Mouse (Mus musculus) Patski (cell line): ENCODE measurements around the gene Tecpr2. TPM values are rescaled to one million over a fixed set of nuclear protein-coding genes. Genes with fewer than 3 reads are reported as not detected.

Source experiments
- ATAC-seq: fragments of 100-300 bp; one replicate; pipeline ENCODE4 v1.8.0; 2021
- CTCF ChIA-PET: fragments of 350-600 bp; sonication (Branson Sonifier 250); formaldehyde crosslinking; loops from one replicate; lab custom pipeline; 2022; ENCODE audit warnings: inconsistent platforms; lab: Charles Lee
- POLR2A ChIA-PET: fragments of 350-600 bp; sonication (Branson Sonifier 250); formaldehyde crosslinking; loops from one replicate; lab custom pipeline; 2022; ENCODE audit warnings: antibody characterized with exemption, inconsistent platforms; lab: Charles Lee
- DNase-seq: peaks from one replicate; pipeline ENCODE4 v3.0.0-alpha.2; 2011; ENCODE audit warnings: low read depth, low spot score
- H3K27me3 ChIP-seq: fragments of 371-371 bp; one replicate; pipeline ENCODE4 v1.5.1; 2021
- CTCF ChIP-seq: fragments of 100-300 bp; IDR thresholded peaks from one replicate; pipeline ENCODE4 v1.5.1; 2021
- in situ Hi-C: fragments of 300-500 bp; cut with MboI; formaldehyde crosslinking; loops from 3 replicates; pipeline ENCODE4 v1.11.1; 2018; ENCODE audit warnings: low pct_unique_long_range_greater_than_20kb, mixed read lengths
- polyA plus RNA-seq: library from polyadenylated mRNA; unstranded; gene quantifications from one replicate; pipeline ENCODE4 v1.2.3, GENCODE M21; 2021

The Tecpr2 gene
- 7.4 TPM for polyA plus RNA-seq

DNA sequence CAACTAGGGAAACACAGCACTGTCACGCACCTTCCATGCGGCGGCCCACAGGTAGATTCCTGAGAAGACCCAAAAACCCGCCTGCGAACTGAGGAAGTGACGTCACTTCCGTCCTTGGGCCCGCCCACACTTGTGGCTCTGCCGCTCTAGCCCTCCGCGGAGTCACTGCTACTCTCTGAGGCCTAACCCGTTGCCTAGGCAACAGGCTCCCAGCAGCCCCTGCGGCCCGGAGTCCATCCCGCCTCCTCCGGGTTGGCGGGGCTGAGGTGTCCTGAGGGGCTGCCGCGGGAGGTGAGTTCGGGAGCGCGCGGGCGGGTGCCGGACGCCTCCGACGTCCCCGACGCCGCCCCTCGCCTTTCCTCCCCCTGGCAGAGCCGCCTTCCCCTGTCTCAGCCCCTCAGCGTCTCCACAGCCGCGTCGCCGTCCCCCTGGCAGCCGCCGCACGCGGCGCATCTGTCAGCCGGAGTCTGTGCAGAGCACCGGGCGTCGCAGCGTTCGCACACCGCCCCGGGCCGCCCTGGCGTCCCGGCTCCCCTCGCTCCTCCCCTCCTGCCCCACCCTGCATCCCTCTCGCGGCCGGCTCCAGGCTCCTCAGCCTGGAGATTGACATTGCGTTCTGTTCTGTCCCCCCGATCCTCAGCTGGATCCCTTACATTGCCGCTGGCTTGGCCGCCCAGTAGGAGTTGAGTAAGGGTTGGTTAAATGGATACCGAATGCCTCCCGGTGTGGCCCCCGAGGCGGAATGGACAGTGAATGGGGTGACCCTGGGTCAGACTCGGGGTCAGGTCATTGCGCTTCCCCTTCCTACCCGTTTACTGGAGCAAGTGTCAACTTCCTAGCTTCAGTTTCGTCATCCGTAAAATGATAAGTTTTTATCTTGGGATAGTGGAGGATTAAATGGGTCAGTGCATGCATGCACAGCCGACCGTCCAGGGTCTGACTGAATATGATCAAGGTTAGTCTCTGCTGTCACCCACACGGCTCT lies at the start of gene Tecpr2, which contains the start of gene Cinp:
Gene Tecpr2 (plus strand): TSS at position 229 of the 985 bp plus-strand sequence.
Gene Cinp (minus strand): TSS at position 110 of the 985 bp plus-strand sequence.
- CTCF ChIA-PET: no interaction called here
- in situ Hi-C loops: no loop called here
- POLR2A ChIA-PET: no interaction called here
- ATAC-seq (peak; percentile 89), DNase-seq (peak; percentile 71)
- no peak for TF ChIP-seq CTCF
- no peaks in the 10 kb centered on the region for H3K27me3 ChIP-seq

DNA sequence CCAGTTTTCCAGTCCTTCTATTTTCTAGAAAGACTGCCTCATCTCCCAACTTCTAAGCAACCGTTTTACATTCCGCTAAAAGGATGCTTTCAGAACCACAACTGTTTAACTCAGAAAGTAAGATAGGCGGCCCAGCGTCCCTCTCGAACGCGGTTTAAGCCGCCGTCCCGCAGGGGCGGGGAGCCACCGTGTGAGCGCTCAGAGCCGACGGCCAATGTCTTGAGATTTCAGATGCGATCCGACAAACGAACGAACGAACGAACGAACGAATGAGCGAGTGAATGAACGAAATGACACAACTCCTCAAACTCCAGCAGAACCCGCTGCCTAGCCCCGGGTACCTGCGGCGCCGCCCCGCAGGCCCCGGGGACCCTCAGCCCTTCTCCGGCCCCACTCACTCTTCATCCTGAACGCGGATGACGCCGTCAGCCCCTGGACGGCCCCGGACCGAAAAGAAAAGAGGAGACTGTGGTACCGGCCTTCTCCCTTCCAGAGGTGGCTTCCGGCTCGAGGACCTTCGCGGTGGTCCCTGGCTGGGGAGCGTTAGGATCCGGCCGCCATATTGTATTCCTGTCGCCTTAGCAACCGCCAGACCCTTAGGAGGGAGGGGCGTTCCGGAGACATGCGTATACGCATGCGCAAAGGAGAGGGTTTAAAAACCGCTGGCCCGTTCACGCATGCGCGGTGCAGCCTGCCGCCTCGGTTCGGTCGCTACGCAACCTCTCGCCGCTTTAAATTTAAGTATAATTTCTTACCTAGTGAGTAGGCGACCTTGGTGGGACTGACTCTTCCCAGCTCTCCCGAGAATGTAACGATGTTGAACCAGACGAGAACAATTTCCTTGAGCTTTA lies 48.5 kb upstream of the Tecpr2 start, which contains the start of gene Mok:
Gene Mok (minus strand): TSS at position 592 of the 851 bp plus-strand sequence.
- ChIA-PET CTCF (interaction anchor here (1.3 kb wide), 1 partner anchor 103 kb away, joined by 3 read pairs; the partner anchor contains the start of gene Wdr20), POLR2A (no interaction called here)
- ATAC-seq: peak; percentile 24
- TF ChIP-seq CTCF: no peak
- DNase-seq: peak; percentile 62
- in situ Hi-C loops: loop anchor here (5.0 to 10.0 kb wide), 5 partner anchors 106 to 423 kb away; partner anchors contain the start of genes 1700001K19Rik, Ppp2r5c and Wdr20
- no peaks in the 10 kb centered on the region for H3K27me3 ChIP-seq

DNA sequence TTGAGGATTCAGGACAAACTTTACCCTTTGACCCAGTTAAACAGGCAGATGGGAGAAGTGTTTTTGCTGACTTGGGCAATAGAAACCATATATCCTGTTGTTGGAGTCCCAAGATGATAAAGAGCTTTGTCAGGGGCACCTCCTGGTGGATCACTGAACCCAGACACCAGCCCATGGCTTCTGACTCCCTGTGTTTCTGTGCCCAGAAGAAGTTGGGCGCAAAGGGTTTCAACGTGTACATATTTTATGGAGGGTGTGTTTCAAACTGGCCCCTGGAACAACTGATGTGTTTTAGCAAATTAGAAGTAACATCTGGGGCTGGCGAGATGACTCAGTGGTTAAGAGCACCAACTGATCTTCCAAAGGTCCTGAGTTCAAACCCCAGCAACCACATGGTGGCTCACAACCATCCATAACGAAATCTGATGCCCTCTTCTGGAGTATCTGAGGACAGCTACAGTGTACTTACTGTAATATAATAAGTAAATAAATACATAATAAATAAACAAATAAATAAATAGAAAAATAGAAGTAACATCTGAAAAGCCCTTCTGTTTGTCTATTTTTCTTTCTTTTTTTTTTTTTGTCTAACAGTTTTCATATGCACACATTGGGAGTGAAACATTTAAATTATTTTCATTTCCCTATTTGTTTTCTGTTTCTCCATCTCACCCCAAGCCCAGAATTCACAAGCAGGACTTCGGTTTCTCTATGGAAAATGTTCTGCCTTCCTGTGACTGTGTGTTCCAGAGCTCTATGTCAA lies 47.2 kb upstream of the Tecpr2 start:
- ChIA-PET CTCF (interaction anchor here (1.3 to 1.9 kb wide), 3 partner anchors 104 to 245 kb away, joined by 3 to 6 read pairs (median 4); partner anchors contain the start of genes Hsp90aa1 and Wdr20), POLR2A (no interaction called here)
- in situ Hi-C loops: loop anchor here (5.0 to 10.0 kb wide), 5 partner anchors 107 to 425 kb away; partner anchors contain the start of genes 1700001K19Rik, Ppp2r5c and Wdr20
- no peak for TF ChIP-seq CTCF
- H3K27me3 ChIP-seq: no peaks in the 10 kb centered on the region
- ATAC-seq (no peak), DNase-seq (no peak)

- TF ChIP-seq CTCF: no peak
- DNase-seq (no peak), ATAC-seq (peak; percentile 22)
- POLR2A ChIA-PET: no interaction called here
- CTCF ChIA-PET: interaction anchor here (0.6 to 1.9 kb wide), 10 partner anchors 10 to 389 kb away, joined by 3 to 6 read pairs (median 4); partner anchors contain the start of genes Hsp90aa1 and Wdr20
- H3K27me3 ChIP-seq: no peaks in the 10 kb centered on the region
- in situ Hi-C loops: loop anchor here (5.0 to 10.0 kb wide), 5 partner anchors 109 to 426 kb away; partner anchors contain the start of genes 1700001K19Rik, Ppp2r5c and Wdr20
These were observed 45.6 kb upstream of the Tecpr2 start for GRCm38 (mm10) chr12:110843194-110844048.

GRCm38 (mm10) chr12:110844227-110845130 lies 44.6 kb upstream of the Tecpr2 start:
- POLR2A ChIA-PET: interaction anchor here (0.6 to 1.2 kb wide), 2 partner anchors 35 to 108 kb away, joined by 3 to 5 read pairs; no protein-coding TSS in a partner anchor
- in situ Hi-C loops: loop anchor here (5.0 to 10.0 kb wide), 5 partner anchors 110 to 427 kb away; partner anchors contain the start of genes 1700001K19Rik, Ppp2r5c and Wdr20
- CTCF ChIA-PET: interaction anchor here (1.0 kb wide), 1 partner anchor 142 kb away, joined by 4 read pairs; the partner anchor contains the start of gene Hsp90aa1
- no peaks in the 10 kb centered on the region for H3K27me3 ChIP-seq
- ATAC-seq (peak; percentile 9), DNase-seq (no peak)
- TF ChIP-seq CTCF: no peak

GRCm38 (mm10) chr12:110845131-110845880 lies 43.8 kb upstream of the Tecpr2 start:
- no peaks in the 10 kb centered on the region for H3K27me3 ChIP-seq
- TF ChIP-seq CTCF: no peak
- in situ Hi-C loops: loop anchor here (10.0 kb wide), 3 partner anchors 111 to 401 kb away; partner anchors contain the start of genes 1700001K19Rik, Ppp2r5c and Wdr20
- DNase-seq (peak; percentile 90), ATAC-seq (peak; percentile 72)
- ChIA-PET CTCF (no interaction called here), POLR2A (interaction anchor here (1.2 kb wide), 1 partner anchor 36 kb away, joined by 3 read pairs; no protein-coding TSS in a partner anchor)
